Mouse (Mus musculus) left cerebral cortex, adult 8-10 months (tissue): ENCODE results near the gene Coro2a. TPM values are rescaled to one million over a fixed set of nuclear protein-coding genes. Genes with fewer than 3 reads are reported as not detected.
"Not testable (repeated sequence)": the region's sequence is repeated elsewhere in the genome, so short reads cannot be mapped to it uniquely, and the experiment has no call there.

Source experiments
- DNase-seq, 2 experiments: peaks; one replicate each; pipeline ENCODE4 v3.0.0; 2022; ENCODE audit warnings: low spot score in 2 of 2
- total RNA-seq, 4 experiments: library from RNA; stranded (reverse); gene quantifications; 2 replicates each; pipeline ENCODE4 v1.2.4; 2022

The Coro2a gene
- total RNA-seq, 4 experiments from 2014 or later, result 23.3 to 26.7 (median 24.3) TPM

DNA sequence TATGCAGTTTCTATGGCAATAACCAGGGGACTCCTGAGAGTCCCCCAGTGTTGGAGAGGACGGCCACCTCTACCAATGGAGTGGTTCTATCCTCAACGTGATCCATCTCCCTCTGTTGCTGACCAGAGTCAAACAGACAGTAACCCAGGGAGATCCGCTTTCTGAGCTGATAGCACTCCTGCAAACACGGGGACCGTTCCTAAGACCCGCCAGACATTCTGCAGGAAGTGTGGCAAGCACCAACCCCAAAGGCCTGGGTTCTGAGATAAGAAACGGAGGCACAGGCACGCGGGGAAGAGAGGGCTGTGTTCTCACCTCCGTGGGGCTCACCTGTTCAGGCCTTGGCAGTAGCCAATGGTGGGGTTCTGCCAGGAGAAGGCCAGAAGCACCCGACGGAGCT lies 11.6 kb upstream of the Coro2a start:
- DNase-seq, result no peak

DNA sequence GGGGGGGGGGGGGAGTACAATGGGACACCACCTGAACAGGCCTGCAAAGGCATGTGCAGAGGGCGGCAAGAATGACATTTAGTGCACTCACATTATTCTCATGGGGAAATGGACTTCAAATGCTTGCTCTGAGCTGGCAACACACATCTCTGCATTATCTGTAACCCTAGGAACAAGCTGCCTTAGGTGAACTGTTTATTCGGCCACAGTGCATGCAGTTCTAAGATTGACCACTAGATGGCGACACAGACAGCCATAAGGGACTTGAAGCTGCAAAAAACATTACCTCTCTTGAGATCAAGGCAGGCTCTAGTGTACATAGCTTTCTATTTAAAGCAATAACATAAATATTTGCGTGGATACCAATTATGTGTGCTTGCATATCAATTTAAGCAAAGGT lies 9.2 kb upstream of the Coro2a start:
- DNase-seq, result peak; percentile 71 to 88

DNA sequence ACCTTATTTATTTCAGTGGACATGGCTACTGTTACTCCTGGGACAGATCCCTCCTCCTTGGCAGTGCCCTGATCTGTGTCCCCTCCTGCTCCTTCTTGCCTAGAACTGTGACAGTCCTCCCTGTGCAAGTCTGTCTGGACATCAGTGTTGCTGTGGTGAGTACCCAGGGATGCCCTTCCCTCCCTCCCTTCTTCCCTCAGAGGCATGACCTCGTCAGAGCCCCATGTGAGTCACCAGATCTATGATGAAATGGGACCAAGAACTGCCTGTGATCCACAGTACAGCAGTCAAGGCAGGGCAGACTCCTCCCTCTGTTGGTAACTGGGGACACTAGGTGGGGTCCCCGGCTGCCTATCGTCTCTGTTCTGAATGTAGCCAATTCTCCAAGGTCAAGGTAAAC lies 5.6 kb upstream of the Coro2a start:
- no peak for DNase-seq

GRCm38 (mm10) chr4:46605451-46605850 lies 3.4 kb upstream of the Coro2a start:
- no peak for DNase-seq

- no peak for DNase-seq
Measured at GRCm38 (mm10) chr4:46602704-46603103, 702 bp upstream of the Coro2a start.

DNA sequence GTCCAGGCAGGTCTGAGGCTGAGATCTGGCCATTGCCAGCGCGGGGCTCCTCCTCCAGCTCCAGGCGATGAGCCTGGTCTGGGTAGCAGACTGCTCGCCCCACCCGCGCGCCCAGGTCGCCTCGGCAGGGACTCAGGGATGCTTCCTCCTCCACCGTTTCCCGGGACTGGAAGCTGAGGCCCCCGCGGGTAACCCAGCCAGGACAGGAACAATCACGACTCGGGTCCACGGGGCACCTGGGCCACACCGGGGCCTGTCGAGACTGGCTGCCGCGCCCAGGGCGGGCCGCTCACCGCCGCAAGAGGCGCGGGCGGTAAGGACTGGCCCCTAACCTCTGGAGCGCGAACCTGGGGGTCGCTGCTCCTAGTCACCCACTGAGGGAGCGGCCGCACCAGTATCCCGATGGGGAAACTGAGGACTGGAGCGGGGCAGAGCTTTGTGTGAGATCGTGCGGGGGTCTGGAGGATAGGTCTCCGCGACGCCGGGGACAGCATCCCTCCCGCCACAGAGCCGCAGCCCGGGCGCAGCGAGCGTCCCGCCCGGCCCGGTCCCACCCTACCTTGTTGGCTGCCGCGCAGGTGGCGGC lies 651 bp downstream of the Coro2a start:
- DNase-seq, result peak in 1 of 2 experiments; percentile 31

DNA sequence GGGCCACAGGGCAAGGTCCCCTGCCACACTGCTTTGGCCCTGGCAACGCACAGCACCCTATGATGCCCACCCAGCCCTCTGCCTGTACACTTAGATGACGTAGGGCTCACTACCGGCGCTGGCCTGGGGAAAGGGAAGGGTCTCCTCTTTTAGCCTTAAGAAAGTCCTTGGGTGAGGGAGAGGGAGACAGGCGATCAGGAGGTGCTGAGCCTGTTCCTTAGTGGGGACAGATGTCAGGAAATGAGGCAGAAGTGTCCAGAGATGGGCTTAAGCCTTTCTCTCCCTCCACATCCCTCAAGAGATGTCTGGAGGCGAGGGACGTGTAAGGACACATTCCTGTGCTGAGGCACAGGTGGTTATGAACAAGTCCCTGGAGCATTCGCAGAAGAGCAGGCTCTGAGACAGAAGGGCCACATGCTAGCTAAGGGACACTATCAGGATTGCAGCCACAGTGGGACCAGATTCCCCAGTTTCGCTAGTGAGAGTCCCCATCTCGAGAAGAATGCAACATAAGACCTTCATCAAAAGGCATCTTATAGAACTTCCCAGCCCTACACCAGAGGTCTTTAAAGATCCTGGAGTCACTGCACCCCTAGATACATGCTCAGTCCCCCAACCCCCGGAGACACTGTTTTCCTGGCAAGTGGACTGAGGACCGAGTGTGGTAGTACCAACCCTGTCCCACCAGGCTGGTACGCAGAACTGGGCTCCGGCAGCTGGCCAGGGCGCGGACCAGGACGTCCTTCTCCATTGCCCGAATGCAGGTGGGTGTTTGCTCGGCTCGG lies 1.3 kb downstream of the Coro2a start:
- no peak for DNase-seq

DNA sequence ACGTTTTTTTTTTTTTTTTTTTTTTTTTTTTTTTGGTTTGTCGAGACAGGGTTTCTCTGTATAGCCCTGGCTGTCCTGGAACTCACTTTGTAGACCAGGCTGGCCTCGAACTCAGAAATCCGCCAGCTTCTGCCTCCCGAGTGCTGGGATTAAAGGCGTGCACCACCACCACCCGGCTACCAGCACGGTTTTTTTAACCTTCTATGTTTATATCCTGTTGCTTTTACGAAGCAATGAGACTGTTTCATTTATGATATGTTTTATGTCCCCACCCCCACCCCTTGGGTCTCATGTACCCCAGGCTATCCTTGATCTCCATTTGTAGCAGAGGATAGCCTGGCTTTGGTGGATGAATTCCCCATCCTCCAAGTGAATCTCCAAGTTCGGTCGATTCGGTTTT lies 2.4 kb downstream of the Coro2a start:
- DNase-seq, result not testable (repeated sequence)

DNA sequence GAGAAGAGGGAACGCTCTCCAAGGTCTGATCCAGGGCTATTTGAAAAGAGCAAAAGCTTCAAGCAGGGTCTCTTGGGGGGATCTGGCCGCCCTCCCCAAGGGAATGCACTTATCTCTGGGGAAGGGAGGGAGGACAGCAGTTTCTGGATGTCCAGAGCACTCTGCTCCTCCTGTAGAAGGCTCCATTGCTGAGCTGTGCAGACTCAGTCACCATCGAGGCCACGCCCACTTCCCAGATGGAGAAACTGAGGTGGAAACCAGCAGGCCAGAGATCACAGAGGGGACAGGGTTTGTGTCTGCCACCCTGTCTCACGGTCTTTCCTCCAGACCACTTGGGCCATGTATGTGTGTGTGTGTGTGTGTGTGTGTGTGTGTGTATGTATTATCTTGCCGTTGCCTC lies 3.0 kb downstream of the Coro2a start:
- DNase-seq, result no peak

- DNase-seq, result no peak
Measured at GRCm38 (mm10) chr4:46598111-46598510, 3.9 kb downstream of the Coro2a start.

DNA sequence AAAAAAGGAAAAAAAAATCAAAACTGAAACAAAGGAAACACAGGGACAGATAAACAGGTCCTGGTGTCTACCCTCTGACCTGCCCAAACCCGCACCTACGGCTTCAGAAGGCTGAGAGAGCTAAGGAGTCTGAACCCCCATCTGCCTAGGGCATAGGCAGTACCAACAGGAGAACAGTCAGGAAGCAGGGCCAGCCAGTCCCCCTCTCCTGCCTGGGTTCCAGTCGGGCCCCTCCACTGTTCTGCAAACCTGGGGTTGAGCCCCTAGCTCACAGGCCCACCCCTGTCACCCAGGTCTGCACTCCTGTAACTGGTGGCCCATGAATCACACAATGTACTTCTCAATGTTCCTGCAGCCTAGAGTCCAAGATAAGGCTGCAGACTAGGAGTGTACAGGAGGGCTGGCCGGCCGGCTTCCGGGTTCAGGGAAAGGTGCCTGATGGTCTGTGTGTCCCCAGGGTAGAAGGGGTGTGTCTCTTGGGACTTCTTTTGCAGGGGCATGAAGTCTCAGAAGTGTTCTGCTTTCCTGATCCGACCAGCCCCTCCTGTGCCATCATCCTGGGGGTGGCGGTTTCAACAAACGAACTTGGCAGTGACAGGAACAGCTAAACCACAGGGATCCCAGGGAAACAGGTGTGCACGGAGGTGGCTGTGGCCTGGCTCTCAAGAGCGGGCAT lies 4.6 kb downstream of the Coro2a start:
- no peak for DNase-seq

- DNase-seq, result peak in 1 of 2 experiments; percentile 4
Measured at GRCm38 (mm10) chr4:46596398-46596797, 5.6 kb downstream of the Coro2a start.

DNA sequence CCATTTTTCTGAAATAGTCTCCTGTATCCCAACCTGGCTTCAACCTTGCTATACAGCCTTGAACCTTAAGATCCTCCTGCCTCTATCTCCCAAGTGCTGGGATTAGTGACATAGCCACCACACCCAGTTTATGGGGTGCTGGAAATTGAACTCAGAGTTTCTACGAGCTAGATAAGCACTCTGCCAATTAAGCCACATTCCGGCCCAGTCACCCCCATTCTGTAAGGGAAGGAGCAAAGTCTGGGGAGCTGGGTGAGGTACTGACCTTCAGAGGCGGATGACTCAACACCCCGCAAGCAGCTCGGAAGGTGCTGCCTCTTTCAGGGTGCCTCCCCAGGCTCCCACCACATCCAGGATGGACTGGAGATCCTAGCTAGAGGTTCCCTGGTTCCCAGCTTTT lies 7.9 kb downstream of the Coro2a start:
- DNase-seq, result no peak

DNA sequence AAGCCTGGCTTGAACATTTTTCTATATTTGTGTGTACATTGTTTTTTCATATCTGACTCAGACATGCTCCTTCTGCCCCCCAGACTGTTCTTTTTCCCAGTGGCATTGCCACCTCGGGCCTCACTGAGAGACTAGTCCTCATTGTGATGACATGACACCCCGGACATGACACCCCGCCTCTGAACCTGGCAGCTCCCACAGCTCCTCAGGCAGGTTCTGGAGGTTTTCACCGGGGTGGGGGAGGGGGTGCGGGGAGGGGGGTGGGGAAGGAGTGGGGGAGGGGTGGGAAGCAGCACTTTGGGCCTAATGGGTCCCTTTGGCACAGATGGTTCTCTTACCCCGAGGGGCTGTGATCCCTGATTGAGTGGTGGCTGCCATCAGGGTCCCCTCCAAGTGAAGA lies 8.5 kb downstream of the Coro2a start:
- peak in 1 of 2 experiments; percentile 2 for DNase-seq

- peak in 1 of 2 experiments; percentile 5 for DNase-seq
Measured at GRCm38 (mm10) chr4:46591833-46592520, 10.0 kb downstream of the Coro2a start.

DNA sequence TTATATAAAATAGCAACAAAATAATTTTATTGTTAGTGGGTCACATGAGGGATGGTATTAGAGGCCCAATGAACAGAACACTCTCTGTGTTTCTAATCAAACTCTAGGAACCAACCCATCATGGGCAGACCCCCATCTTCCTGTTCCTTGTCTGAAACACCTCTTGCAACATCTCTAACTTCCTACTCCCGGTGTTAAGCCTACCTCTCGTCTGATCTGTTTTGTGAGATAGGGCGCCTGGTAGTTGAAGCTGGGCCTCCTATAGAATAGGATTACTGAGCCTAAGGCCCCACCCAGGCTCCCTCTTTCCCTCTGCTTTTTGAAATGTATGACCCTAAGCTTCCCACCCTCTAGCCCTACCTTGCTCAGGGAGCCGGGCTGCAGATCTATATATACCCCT lies 11.2 kb downstream of the Coro2a start:
- DNase-seq, result peak in 1 of 2 experiments; percentile 4

GRCm38 (mm10) chr4:46589946-46590684 lies 11.9 kb downstream of the Coro2a start:
- DNase-seq, result peak in 1 of 2 experiments; percentile 3

DNA sequence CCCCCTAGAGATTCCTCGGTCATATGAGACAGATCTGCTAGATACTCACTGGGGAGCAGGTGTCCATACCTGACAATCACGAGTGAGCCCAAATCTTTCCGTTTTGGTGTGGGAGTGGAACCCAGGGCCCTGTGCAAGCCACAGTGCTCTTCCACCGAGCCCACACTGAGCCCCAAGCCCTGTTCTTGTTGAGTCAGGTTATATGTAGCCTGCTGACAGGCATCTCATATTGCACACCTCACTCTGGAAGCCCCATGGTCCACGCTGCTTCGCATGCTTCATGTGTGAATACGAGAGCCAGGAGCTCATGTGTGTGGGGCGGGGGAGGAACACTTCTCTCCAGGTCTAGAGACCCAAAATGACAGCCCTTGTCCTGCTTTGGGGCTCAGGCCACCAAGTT lies 12.9 kb downstream of the Coro2a start:
- DNase-seq, result peak in 1 of 2 experiments; percentile 3

DNA sequence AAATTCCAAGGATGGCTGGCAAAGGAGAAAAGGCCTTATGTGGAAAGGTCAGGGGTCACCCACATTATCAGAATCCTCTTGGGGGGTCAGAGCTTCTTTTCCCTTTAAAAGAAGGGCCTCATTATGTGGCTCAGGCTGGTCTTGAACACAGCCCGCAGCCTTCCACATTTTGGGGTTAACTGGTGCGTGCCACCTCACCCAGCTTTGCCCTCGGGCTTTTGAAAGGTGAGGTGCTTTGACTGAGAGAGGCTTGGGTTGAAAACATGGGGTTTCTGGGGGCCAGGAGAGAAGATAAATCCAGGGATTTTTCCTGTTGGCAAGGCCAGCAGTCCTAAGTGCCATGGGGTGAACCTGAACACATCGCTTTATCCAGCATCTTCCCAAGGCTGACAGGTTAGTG lies 15.5 kb downstream of the Coro2a start:
- DNase-seq, result peak in 1 of 2 experiments; percentile 1

DNA sequence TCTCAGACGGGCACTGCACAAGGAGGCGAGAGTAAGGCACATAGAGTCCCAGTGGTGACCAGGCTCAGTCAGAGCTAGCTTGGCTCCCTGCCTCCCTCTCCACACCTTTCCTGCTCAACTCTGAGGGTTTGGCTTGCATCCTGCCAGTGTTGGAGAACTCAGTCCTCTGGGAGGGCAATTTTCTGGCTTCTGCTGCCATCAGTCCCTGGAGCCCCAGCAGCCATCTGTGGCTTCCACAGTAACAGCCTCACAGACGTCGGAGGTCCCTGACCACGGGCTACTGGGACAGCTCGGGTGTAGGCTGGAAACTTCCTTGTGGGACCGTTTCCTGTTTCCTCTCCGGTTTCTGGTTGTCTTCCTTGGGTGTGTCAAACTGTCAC lies 16.2 kb downstream of the Coro2a start:
- DNase-seq, result peak in 1 of 2 experiments; percentile 5
